Mouse (Mus musculus) CH12.LX (cell line): ENCODE data around the gene Iqschfp. TPM values are rescaled to one million over a fixed set of nuclear protein-coding genes. Genes with fewer than 3 reads are reported as not detected.

ENCODE experiments used
- DNase-seq: peaks from one replicate; pipeline ENCODE4 v3.0.0-alpha.2; 2013; ENCODE audit errors: extremely low read depth
- H3K27ac ChIP-seq: 2 replicates; pipeline ENCODE4 v1.5.1; 2012; ENCODE audit warnings: low read depth, mild to moderate bottlenecking, control low read depth, moderate library complexity; ENCODE audit not compliant: insufficient read depth
- H3K27me3 ChIP-seq: replicated peaks from 2 replicates; pipeline ENCODE3; 2012; ENCODE audit warnings: inconsistent platforms
- H3K36me3 ChIP-seq, 2 experiments: replicated peaks in 1 of 2; 2 replicates each; pipeline versions ENCODE3 to v1.6.1; 2012; ENCODE audit warnings: inconsistent platforms in 1 of 2, low read length in 1 of 2, mild to moderate bottlenecking in 1 of 2, mixed read lengths in 1 of 2, moderate library complexity in 1 of 2; ENCODE audit not compliant: control insufficient read depth in 1 of 2, insufficient read depth in 1 of 2
- H3K4me1 ChIP-seq, 2 experiments: 2 replicates each; pipeline ENCODE4 v1.6.1; 2012; ENCODE audit warnings: inconsistent platforms in 1 of 2, moderate library complexity in 1 of 2; ENCODE audit not compliant: insufficient read depth in 2 of 2, control insufficient read depth in 1 of 2
- H3K4me2 ChIP-seq: 2 replicates; pipeline ENCODE4 v1.6.1; 2012; ENCODE audit warnings: low read depth, mild to moderate bottlenecking, control low read depth; ENCODE audit not compliant: poor library complexity, insufficient read depth, severe bottlenecking
- H3K4me3 ChIP-seq, 3 experiments: fragments of 150-350 bp in 1 of 3; sonication (generic) in 1 of 3; replicated peaks in 1 of 3; 2 replicates each; pipeline versions ENCODE3 to v1.5.1; 2011 to 2012; ENCODE audit warnings: low read depth in 2 of 3, low read length in 2 of 3, mild to moderate bottlenecking in 2 of 3, moderate library complexity in 2 of 3, control low read depth in 1 of 3, improper control_type of control experiment in 1 of 3, inconsistent platforms in 1 of 3, mixed read lengths in 1 of 3; ENCODE audit not compliant: poor library complexity in 1 of 3
- H3K79me2 ChIP-seq: replicated peaks from 2 replicates; pipeline ENCODE4 v1.6.1; 2012; ENCODE audit warnings: mild to moderate bottlenecking, moderate library complexity; ENCODE audit not compliant: control insufficient read depth, poor library complexity, insufficient read depth, severe bottlenecking; ENCODE audit errors: extremely low read depth
- H3K9ac ChIP-seq: 2 replicates; pipeline ENCODE4 v1.6.1; 2012; ENCODE audit warnings: low read depth, mild to moderate bottlenecking, control low read depth, moderate library complexity; ENCODE audit not compliant: insufficient read depth
- H3K9me3 ChIP-seq: replicated peaks from 2 replicates; pipeline ENCODE3; 2012; ENCODE audit warnings: low read length, inconsistent platforms, mixed read lengths
- BHLHE40 ChIP-seq: IDR thresholded peaks from 2 replicates; pipeline ENCODE4 v1.6.1; 2011; ENCODE audit warnings: mild to moderate bottlenecking, low read depth, low read length, improper control_type of control experiment
- CHD1 ChIP-seq: IDR thresholded peaks from 2 replicates; pipeline ENCODE4 v1.6.1; 2012; ENCODE audit warnings: low read depth, low read length, improper control_type of control experiment, inconsistent platforms
- CHD2 ChIP-seq: IDR thresholded peaks from 2 replicates; pipeline ENCODE4 v1.6.1; 2011; ENCODE audit warnings: low read length, improper control_type of control experiment
- E2F4 ChIP-seq: IDR thresholded peaks from 2 replicates; pipeline ENCODE4 v1.6.1; 2011; ENCODE audit warnings: low read depth, low read length, improper control_type of control experiment; ENCODE audit not compliant: insufficient replicate concordance
- ELF1 ChIP-seq: IDR thresholded peaks from 2 replicates; pipeline ENCODE4 v1.6.1; 2014; ENCODE audit warnings: low read depth, mild to moderate bottlenecking, inconsistent platforms, low read length, improper control_type of control experiment
- ETS1 ChIP-seq: conservative IDR thresholded peaks from 2 replicates; pipeline ENCODE4 v1.6.1; 2012; ENCODE audit warnings: low read depth, mild to moderate bottlenecking, inconsistent platforms, low read length, improper control_type of control experiment, moderate library complexity
- GABPA ChIP-seq: IDR thresholded peaks from 2 replicates; pipeline ENCODE4 v1.6.1; 2012; ENCODE audit warnings: low read depth, low read length, improper control_type of control experiment, inconsistent platforms; ENCODE audit not compliant: insufficient replicate concordance
- HCFC1 ChIP-seq: IDR thresholded peaks from 2 replicates; pipeline ENCODE4 v1.6.1; 2012; ENCODE audit warnings: low read depth, mild to moderate bottlenecking, inconsistent platforms, low read length, improper control_type of control experiment
- IRF4 ChIP-seq: IDR thresholded peaks from 2 replicates; pipeline ENCODE4 v1.6.1; 2014; ENCODE audit warnings: low read depth, mild to moderate bottlenecking, inconsistent platforms, low read length, improper control_type of control experiment
- JUN ChIP-seq: IDR thresholded peaks from 2 replicates; pipeline ENCODE4 v1.6.1; 2011; ENCODE audit warnings: low read depth, mild to moderate bottlenecking, low read length, improper control_type of control experiment, moderate library complexity; ENCODE audit not compliant: insufficient read depth
- JUND ChIP-seq: conservative IDR thresholded peaks from 2 replicates; pipeline ENCODE4 v1.6.1; 2011; ENCODE audit warnings: low read depth, low read length, improper control_type of control experiment
- KAT2A ChIP-seq: IDR thresholded peaks from 2 replicates; pipeline ENCODE4 v1.6.1; 2012; ENCODE audit warnings: low read length, improper control_type of control experiment, inconsistent platforms; ENCODE audit not compliant: insufficient replicate concordance
- MAFK ChIP-seq: IDR thresholded peaks from 2 replicates; pipeline ENCODE4 v1.6.1; 2011; ENCODE audit warnings: low read length, improper control_type of control experiment; ENCODE audit not compliant: insufficient replicate concordance
- MAX ChIP-seq: IDR thresholded peaks from 2 replicates; pipeline ENCODE4 v1.6.1; 2011; ENCODE audit warnings: low read length, improper control_type of control experiment
- MAZ ChIP-seq: IDR thresholded peaks from 2 replicates; pipeline ENCODE4 v1.6.1; 2012; ENCODE audit warnings: low read depth, mild to moderate bottlenecking, inconsistent platforms, low read length, improper control_type of control experiment, moderate library complexity
- MXI1 ChIP-seq: IDR thresholded peaks from 2 replicates; pipeline ENCODE4 v1.6.1; 2011; ENCODE audit warnings: mild to moderate bottlenecking, low read depth, low read length, improper control_type of control experiment
- MYC ChIP-seq: IDR thresholded peaks from 2 replicates; pipeline ENCODE4 v1.6.1; 2011; ENCODE audit warnings: low read depth, mild to moderate bottlenecking, improper control_type of control experiment, low read length
- NELFE ChIP-seq: IDR thresholded peaks from 2 replicates; pipeline ENCODE4 v1.6.1; 2011; ENCODE audit warnings: low read depth, low read length, improper control_type of control experiment
- NRF1 ChIP-seq: IDR thresholded peaks from 2 replicates; pipeline ENCODE4 v1.6.1; 2014; ENCODE audit warnings: low read depth, mild to moderate bottlenecking, inconsistent platforms, low read length, improper control_type of control experiment, moderate library complexity
- PAX5 ChIP-seq: IDR thresholded peaks from 2 replicates; pipeline ENCODE4 v1.6.1; 2012; ENCODE audit warnings: low read length, inconsistent platforms, mixed read lengths
- POLR2AphosphoS2 ChIP-seq: IDR thresholded peaks from 2 replicates; pipeline ENCODE4 v1.6.1; 2011; ENCODE audit warnings: low read depth, low read length, improper control_type of control experiment
- SIN3A ChIP-seq: IDR thresholded peaks from 2 replicates; pipeline ENCODE4 v1.6.1; 2012; ENCODE audit warnings: low read length, improper control_type of control experiment, inconsistent platforms
- TCF12 ChIP-seq: IDR thresholded peaks from 2 replicates; pipeline ENCODE4 v1.6.1; 2014; ENCODE audit warnings: low read depth, mild to moderate bottlenecking, inconsistent platforms, low read length, improper control_type of control experiment
- UBTF ChIP-seq: IDR thresholded peaks from 2 replicates; pipeline ENCODE4 v1.6.1; 2012; ENCODE audit warnings: low read depth, mild to moderate bottlenecking, inconsistent platforms, low read length, improper control_type of control experiment, moderate library complexity
- USF1 ChIP-seq: IDR thresholded peaks from 2 replicates; pipeline ENCODE4 v1.6.1; 2014; ENCODE audit warnings: low read depth, mild to moderate bottlenecking, inconsistent platforms, low read length, improper control_type of control experiment
- USF2 ChIP-seq: conservative IDR thresholded peaks from 2 replicates; pipeline ENCODE4 v1.6.1; 2011; ENCODE audit warnings: low read depth, low read length, improper control_type of control experiment
- ZC3H11A ChIP-seq: IDR thresholded peaks from 2 replicates; pipeline ENCODE4 v1.6.1; 2012; ENCODE audit warnings: low read depth, mild to moderate bottlenecking, inconsistent platforms, low read length, improper control_type of control experiment
- ZMIZ1 ChIP-seq: IDR thresholded peaks from 2 replicates; pipeline ENCODE4 v1.6.1; 2012; ENCODE audit warnings: low read depth, mild to moderate bottlenecking, inconsistent platforms, low read length, improper control_type of control experiment
- ZNF384 ChIP-seq: IDR thresholded peaks from 2 replicates; pipeline ENCODE4 v1.6.1; 2012; ENCODE audit warnings: low read depth, low read length, improper control_type of control experiment, inconsistent platforms
- dilution Hi-C: fragments of 300-500 bp; cut with MboI; formaldehyde crosslinking; loops from 2 replicates; pipeline ENCODE4 v1.14.3; 2020; ENCODE audit warnings: low sequenced_read_pairs; ENCODE audit not compliant: extremely low pct_unique_long_range_greater_than_20kb, extremely low pct_ligation_motif_present
- in situ Hi-C: fragments of 300-500 bp; cut with MboI; formaldehyde crosslinking; loops from 3 replicates; pipeline ENCODE4 v1.14.3; 2019; ENCODE audit warnings: low sequenced_read_pairs, low pct_ligation_motif_present, low pct_unique_long_range_greater_than_20kb, mixed read lengths
- polyA plus RNA-seq: library from polyadenylated mRNA; unstranded; fragments of >175 nt; gene quantifications from 2 replicates; pipeline ENCODE4 v1.2.1, GENCODE M21; 2012; ENCODE audit warnings: low read depth; ENCODE audit not compliant: insufficient read length
- total RNA-seq, 2 experiments: library from RNA; depleted of rRNA; stranded (reverse); fragments of 300-350 nt in 1 of 2; fragments of >200 nt in 1 of 2; gene quantifications; 2 replicates each; pipeline ENCODE4 v1.2.3; 2012 to 2014

The Iqschfp gene
- total and polyA plus RNA-seq, 3 experiments = 0.13 to 0.25 TPM; not detected in 1

DNA sequence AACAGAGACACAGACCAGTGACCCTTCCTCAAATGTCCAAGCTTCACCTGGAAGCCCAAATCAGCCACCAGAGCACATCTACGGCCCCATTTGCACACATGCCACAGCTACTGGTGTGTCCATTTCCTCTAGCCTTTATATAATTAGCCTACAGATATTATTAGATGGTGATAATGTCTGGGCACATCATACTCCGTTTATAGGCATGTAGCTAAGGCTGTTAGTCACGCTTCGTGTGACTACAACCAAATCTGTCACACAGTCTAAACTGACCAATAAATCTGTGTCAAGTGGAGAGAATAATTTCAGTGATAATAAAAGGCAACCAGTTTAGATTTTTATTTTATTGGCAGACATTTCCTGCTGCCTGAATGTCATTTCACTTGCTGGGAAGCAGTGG, 511.3 kb downstream of the Iqschfp start:
- H3K27ac ChIP-seq = no peak overlapping the region
- TF ChIP-seq NELFE (no peak), PAX5 (no peak), JUND (no peak), USF1 (no peak), POLR2AphosphoS2 (no peak), CHD1 (no peak), IRF4 (no peak), MYC (no peak), CHD2 (no peak), UBTF (no peak), USF2 (no peak), ZC3H11A (no peak), JUN (no peak), MAZ (no peak), HCFC1 (no peak), ZMIZ1 (no peak), MAX (no peak), MAFK (no peak), E2F4 (no peak)
- TF ChIP-seq, all 38 proteins: peak for 0
- Histone ChIP-seq H3K4me1 (no peaks in the 10 kb centered on the region), H3K27me3 (no peaks in the 10 kb centered on the region), H3K4me3 (no peak overlapping the region), H3K4me2 (no peak overlapping the region), H3K9ac (no peak overlapping the region), H3K36me3 (no peaks in the 10 kb centered on the region), H3K79me2 (no peaks in the 10 kb centered on the region), H3K9me3 (no peaks in the 10 kb centered on the region)
- in situ Hi-C loops (no loop called here), dilution Hi-C loops (no loop called here)
- DNase-seq = no peak

- H3K27me3 ChIP-seq = no peaks in the 10 kb centered on the region
- in situ Hi-C loops (no loop called here), dilution Hi-C loops (no loop called here)
- no peak for TF ChIP-seq USF1
- TF ChIP-seq MYC = no peak
- TF ChIP-seq BHLHE40 = no peak
- TF ChIP-seq MXI1 = no peak
- no peak for TF ChIP-seq TCF12
- TF ChIP-seq KAT2A = no peak
- TF ChIP-seq SIN3A = no peak
- TF ChIP-seq ZNF384 = no peak
- TF ChIP-seq ETS1 = no peak
- TF ChIP-seq MAZ = no peak
- no peak for TF ChIP-seq NRF1
- TF ChIP-seq ELF1 = no peak
- TF ChIP-seq GABPA = no peak
- no peaks in the 10 kb centered on the region for H3K36me3 ChIP-seq
- no peak for DNase-seq
- no peak overlapping the region for H3K27ac ChIP-seq
- H3K9ac ChIP-seq = no peak overlapping the region
- no peaks in the 10 kb centered on the region for H3K9me3 ChIP-seq
- no peaks in the 10 kb centered on the region for H3K79me2 ChIP-seq
- no peaks in the 10 kb centered on the region for H3K4me1 ChIP-seq
- no peak overlapping the region for H3K4me3 ChIP-seq
- no peak overlapping the region for H3K4me2 ChIP-seq
Observed at GRCm38 (mm10) chr3:68403783-68404217, 511.8 kb downstream of the Iqschfp start.
